ENCODE assay signal across 7 mouse cellular contexts in genomic region chr5:146904404-146904803, GRCm38 (mm10). TPM values are rescaled to one million over a fixed set of nuclear protein-coding genes. Genes with fewer than 3 reads are reported as not detected.
A peak's percentile ranks its signal among the peaks of the same experiment; 100 is the strongest.
DNase-seq lines count a peak whose midpoint lies in the region; ATAC-seq lines count a peak whose summit lies in the region.

No protein-coding gene starts in this region.

- peak; percentile 69 for DNase-seq in adrenal gland, adult 2 months
- peak; percentile 75 for DNase-seq in embryo, embryonic 11 days
- peak; percentile 15 for DNase-seq in gastrocnemius, postnatal 25 days
- DNase-seq in kidney, adult 11 months, result peak; percentile 53
- peak; percentile 79 for DNase-seq in left cerebral cortex, postnatal 4 days
- DNase-seq in skeletal muscle tissue, adult 2 months (ENCODE audit: low read depth, low spot score), result peak; percentile 49

- H3K9me3 ChIP-seq in midbrain, embryonic 12.5 days, result no peaks in the 10 kb centered on the region

- no peak overlapping the region for H3K27ac ChIP-seq in midbrain, embryonic 12.5 days (replicated peaks)

- no peak overlapping the region for H3K4me2 ChIP-seq in midbrain, embryonic 12.5 days (replicated peaks)

- H3K27me3 ChIP-seq in midbrain, embryonic 12.5 days, result peaks cover 10% of the 10 kb centered on the region; the same call in 1 of the 2 replicates

- no peaks in the 10 kb centered on the region for H3K36me3 ChIP-seq in midbrain, embryonic 12.5 days

- intact Hi-C loops in left cerebral cortex, postnatal 4 days (cut with DNase I), result loop anchor here (1.0 kb wide), 1 partner anchor 198 kb away; no protein-coding TSS in a partner anchor

- 32% methylated on average over 8 of the region's 8 CpGs for WGBS in midbrain, embryonic 12.5 days

- H3K4me1 ChIP-seq in midbrain, embryonic 12.5 days, result no peaks in the 10 kb centered on the region

- 0 out of 2 replicates have a peak, but pooled peaks have one; percentile 59 for ATAC-seq in midbrain, embryonic 12.5 days (ENCODE audit: low FRiP score, low read depth)

- no peak overlapping the region for H3K9ac ChIP-seq in midbrain, embryonic 12.5 days (replicated peaks)

- no peak overlapping the region for H3K4me3 ChIP-seq in midbrain, embryonic 12.5 days

RNA-seq across cellular contexts. Expression of gene Gtf3a, which starts 44.1 kb away (rescaled TPM):
- 10 to 100 TPM; 30.1 to 30.4 TPM for total RNA-seq in adrenal gland, adult 2 months (2021)
- 47.9 and 51.0 TPM in 2 replicates for polyA plus RNA-seq in adrenal gland, adult 2 months (2012; rRNA removed)
- total RNA-seq in gastrocnemius, postnatal 25 days (2021), result 10 to 100 TPM; 23.6 to 25.3 TPM
- total RNA-seq in left cerebral cortex, postnatal 4 days (2021), result 10 to 100 TPM; 43.5 to 49.4 TPM
- polyA plus RNA-seq in midbrain, embryonic 12.5 days (2016; fragmentation: Nextera tagmentation; extraction: Ambion mirVana), result 90.9 and 99.8 TPM in 2 replicates

RNA-seq across cellular contexts. Expression of gene Mtif3, which starts 59.2 kb away (rescaled TPM):
- 10 to 100 TPM; 29.0 to 39.8 TPM for total RNA-seq in adrenal gland, adult 2 months (2021)
- 8.6 and 9.5 TPM in 2 replicates for polyA plus RNA-seq in adrenal gland, adult 2 months (2012; rRNA removed)
- 10 to 100 TPM; 20.2 to 20.8 TPM for total RNA-seq in gastrocnemius, postnatal 25 days (2021)
- 10 to 100 TPM; 16.0 to 16.6 TPM for total RNA-seq in left cerebral cortex, postnatal 4 days (2021)
- polyA plus RNA-seq in midbrain, embryonic 12.5 days (2016; fragmentation: Nextera tagmentation; extraction: Ambion mirVana), result 21.1 and 22.5 TPM in 2 replicates

RNA-seq across cellular contexts. Expression of gene Rasl11a, which starts 59.5 kb away (rescaled TPM):
- total RNA-seq in adrenal gland, adult 2 months (2021), result 10 to 100 TPM in 1 of 2 experiments, 1 to 10 TPM in 1; 8.2 to 12.2 TPM
- polyA plus RNA-seq in adrenal gland, adult 2 months (2012; rRNA removed), result 7.9 and 8.9 TPM in 2 replicates
- total RNA-seq in gastrocnemius, postnatal 25 days (2021), result 1 to 10 TPM; 1.2 to 1.9 TPM
- 10 to 100 TPM; 10.0 to 10.6 TPM for total RNA-seq in left cerebral cortex, postnatal 4 days (2021)
- 22.5 and 22.6 TPM in 2 replicates for polyA plus RNA-seq in midbrain, embryonic 12.5 days (2016; fragmentation: Nextera tagmentation; extraction: Ambion mirVana)

Comparison
In these comparisons a context has a peak if more than half of its experiments do, and no peak if none do; other contexts are left out.
1. DNase-seq: peak in every context shown above with its lines; median percentile 79 in left cerebral cortex, postnatal 4 days; 75 in embryo, embryonic 11 days; 69 in adrenal gland, adult 2 months; 53 in kidney, adult 11 months; 49 in skeletal muscle tissue, adult 2 months; 15 in gastrocnemius, postnatal 25 days.